Mouse (Mus musculus) megakaryocyte, embryonic 14.5 days (primary cell): ENCODE data around the gene C130050O18Rik.

Experiments
- FLI1 ChIP-seq: IDR thresholded peaks from 2 replicates; pipeline ENCODE4 v1.6.1; 2012; ENCODE audit warnings: low read length, inconsistent platforms, mixed read lengths
- GATA1 ChIP-seq: IDR thresholded peaks from 3 replicates; pipeline ENCODE4 v1.6.1; 2012; ENCODE audit warnings: mixed read lengths, low read length, inconsistent platforms, borderline replicate concordance

DNA sequence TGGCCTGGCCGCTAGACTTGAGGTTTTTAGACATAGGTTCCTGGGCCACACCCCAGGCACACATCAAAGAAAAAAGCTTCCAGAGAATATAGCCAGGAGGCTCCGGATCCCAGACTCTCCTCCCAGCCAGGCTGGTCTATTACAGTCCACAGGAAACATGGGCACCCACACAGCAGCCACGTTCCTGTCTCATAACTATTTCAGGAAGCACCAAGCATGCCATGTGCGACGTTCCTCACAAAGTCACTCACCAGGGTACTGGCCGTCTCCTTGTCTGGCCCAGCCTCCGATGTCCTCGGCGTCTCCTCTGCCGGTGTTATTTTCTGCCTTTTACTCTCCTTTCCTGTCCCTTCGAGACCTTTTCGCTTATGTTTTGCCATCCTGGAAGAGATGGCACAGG, 50.1 kb downstream of the C130050O18Rik start:
- TF ChIP-seq GATA1 (no peak), FLI1 (no peak)
